Mouse (Mus musculus) neural tube, embryonic 12.5 days (tissue): ENCODE results near the gene AY074887. TPM values are rescaled to one million over a fixed set of nuclear protein-coding genes. Genes with fewer than 3 reads are reported as not detected.
"Not testable (repeated sequence)": the region's sequence is repeated elsewhere in the genome, so short reads cannot be mapped to it uniquely, and the experiment has no call there.

Source experiments
- ATAC-seq: fragments of 200-750 bp; cut with Nextera tagmentation; 2 replicates; pipeline ENCODE4 v1.8.0; 2017; ENCODE audit warnings: low read depth, mild to moderate bottlenecking, moderate TSS enrichment, moderate library complexity; ENCODE audit not compliant: low FRiP score
- H3K27ac ChIP-seq: fragments of 300-500 bp; sonication (generic); 2 replicates; pipeline ENCODE4 v1.5.1; 2016
- H3K27me3 ChIP-seq: fragments of 300-500 bp; sonication (generic); replicated peaks from 2 replicates; pipeline ENCODE4 v1.6.1; 2016; ENCODE audit warnings: mild to moderate bottlenecking
- H3K36me3 ChIP-seq: fragments of 300-500 bp; sonication (generic); 2 replicates; pipeline ENCODE4 v1.6.1; 2016; ENCODE audit warnings: mild to moderate bottlenecking
- H3K4me1 ChIP-seq: fragments of 300-500 bp; sonication (generic); 2 replicates; pipeline ENCODE4 v1.6.1; 2016
- H3K4me2 ChIP-seq: fragments of 300-500 bp; sonication (generic); replicated peaks from 2 replicates; pipeline ENCODE4 v1.6.1; 2016; ENCODE audit warnings: mild to moderate bottlenecking
- H3K4me3 ChIP-seq: fragments of 300-500 bp; sonication (generic); 2 replicates; pipeline ENCODE4 v1.5.1; 2016
- H3K9ac ChIP-seq: fragments of 300-500 bp; sonication (generic); 2 replicates; pipeline ENCODE4 v1.6.1; 2016; ENCODE audit warnings: mild to moderate bottlenecking
- H3K9me3 ChIP-seq: fragments of 300-500 bp; sonication (generic); 2 replicates; pipeline ENCODE4 v1.6.1; 2016; ENCODE audit warnings: mild to moderate bottlenecking
- WGBS: fragments of 180-500 bp; shearing (Covaris S2); methylation state at CpG from one replicate; pipeline ENCODE4 v1.1.7; 2016; 5-methylcytosine and 5-hydroxymethylcytosine counted together
- polyA plus RNA-seq: library from polyadenylated mRNA; unstranded; fragments of >200 nt; fragmentation: Nextera tagmentation; extraction: Ambion mirVana; gene quantifications from 2 replicates; pipeline ENCODE4 v1.2.1, GENCODE M21; 2016

AY074887 gene
- polyA plus RNA-seq = 0.87 and 0.92 TPM in 2 replicates

DNA sequence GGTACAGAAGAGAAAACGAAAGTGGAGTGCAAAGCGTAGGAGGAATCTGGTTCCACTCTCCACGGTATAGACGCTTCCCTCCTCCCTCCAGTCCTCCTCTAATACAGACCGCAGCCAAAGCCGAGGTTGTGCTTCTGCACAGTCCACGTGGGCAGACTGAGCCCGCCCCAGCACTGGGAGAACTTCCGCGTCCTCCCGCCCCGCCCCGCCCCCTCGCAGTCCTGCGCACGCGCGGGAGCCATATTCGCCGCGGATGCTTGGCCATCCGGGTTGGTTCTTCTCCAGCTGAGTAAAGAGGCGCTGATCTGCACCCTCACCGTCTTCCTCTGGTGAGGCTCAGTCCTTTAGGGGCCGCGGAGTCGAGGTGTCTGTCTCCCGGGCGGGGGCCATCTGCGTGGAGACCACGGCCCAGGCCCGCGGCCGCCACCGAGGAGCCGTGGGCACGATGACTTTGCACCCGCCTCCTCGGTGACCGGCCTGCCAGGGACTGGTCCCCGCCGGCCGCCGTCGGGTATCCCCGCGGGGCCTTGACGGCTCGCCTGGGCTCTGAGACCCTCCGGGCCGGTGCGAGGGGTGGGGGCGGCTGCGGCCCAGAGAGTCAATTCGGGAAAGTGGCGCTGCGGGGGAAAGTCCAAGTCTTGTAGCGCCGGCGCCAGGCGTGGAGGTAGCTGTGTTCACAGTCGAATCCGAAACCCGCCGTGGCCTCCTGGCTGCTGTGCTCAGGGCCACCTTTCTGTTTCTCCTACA, at the start of gene AY074887, which contains the start of gene Psma4:
TSS of gene AY074887 (minus strand) at position 424 of the 747 bp plus-strand sequence.
TSS of gene Psma4 (plus strand) at position 216 of the 747 bp plus-strand sequence.
- peak; percentile 100 for ATAC-seq
- Histone ChIP-seq H3K4me3 (peak within 1 kb of the TSS; percentile 76), H3K4me2 (peak within 1 kb of the TSS; percentile 72), H3K36me3 (peaks cover 25% of the 10 kb centered on the region), H3K4me1 (peaks cover 11% of the 10 kb centered on the region), H3K9ac (peak within 1 kb of the TSS; percentile 83), H3K9me3 (no peaks in the 10 kb centered on the region), H3K27me3 (no peaks in the 10 kb centered on the region), H3K27ac (peak within 1 kb of the TSS; percentile 88)
- WGBS = under 1% methylated on average over 65 of the region's 65 CpGs

DNA sequence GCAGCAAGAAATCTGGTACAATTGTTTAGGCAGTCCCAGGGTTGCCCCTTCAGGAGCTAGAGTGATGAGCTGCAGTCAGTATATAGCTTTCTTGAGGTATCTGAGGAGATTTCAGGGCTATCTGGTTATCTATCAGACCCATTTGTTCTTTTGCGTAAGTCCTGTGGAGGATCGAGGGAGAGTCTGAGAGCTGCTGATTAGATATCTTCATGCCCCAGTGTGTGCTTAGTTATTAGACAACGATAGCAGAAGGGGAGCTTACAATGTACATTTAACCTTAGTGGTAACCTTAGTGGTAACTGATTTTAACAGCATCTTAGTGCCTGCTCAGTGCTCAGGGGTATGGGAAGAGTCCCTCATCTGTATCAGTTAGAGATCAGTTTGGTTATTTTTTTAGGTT, 44.8 kb upstream of the AY074887 start:
- no peaks in the 10 kb centered on the region for H3K4me1 ChIP-seq
- H3K4me2 ChIP-seq = no peak overlapping the region
- H3K9ac ChIP-seq = no peak overlapping the region
- no peak overlapping the region for H3K27ac ChIP-seq
- no peak overlapping the region for H3K4me3 ChIP-seq
- WGBS = 92% methylated on average over 3 of the region's 3 CpGs
- no peak for ATAC-seq
- no peaks in the 10 kb centered on the region for H3K9me3 ChIP-seq
- no peaks in the 10 kb centered on the region for H3K36me3 ChIP-seq
- H3K27me3 ChIP-seq = no peaks in the 10 kb centered on the region

DNA sequence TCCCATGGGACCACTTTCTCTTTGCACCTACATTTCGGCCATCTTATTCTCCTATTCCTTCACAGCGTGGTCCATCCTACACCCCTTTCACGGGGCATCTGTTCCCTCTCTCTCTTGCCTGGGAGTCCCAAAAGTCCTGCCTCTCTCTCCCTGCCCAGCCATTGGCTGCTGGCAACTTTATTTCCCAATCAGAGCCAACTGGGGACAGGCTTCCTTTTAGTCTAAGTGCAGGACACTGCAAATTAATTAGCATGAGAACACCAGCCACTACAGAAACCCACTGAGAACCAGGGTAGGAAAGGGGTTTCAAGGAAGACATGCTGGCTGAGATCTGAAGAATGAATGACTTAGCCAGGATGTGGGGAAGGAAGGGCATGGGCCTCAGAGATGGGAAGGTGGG, 43.6 kb upstream of the AY074887 start:
- no peak overlapping the region for H3K9ac ChIP-seq
- ATAC-seq = no peak
- H3K4me3 ChIP-seq = no peak overlapping the region
- no peaks in the 10 kb centered on the region for H3K36me3 ChIP-seq
- no peak overlapping the region for H3K27ac ChIP-seq
- H3K27me3 ChIP-seq = no peaks in the 10 kb centered on the region
- H3K4me2 ChIP-seq = no peak overlapping the region
- H3K9me3 ChIP-seq = no peaks in the 10 kb centered on the region
- WGBS = 48% methylated on average over 3 of the region's 3 CpGs
- no peaks in the 10 kb centered on the region for H3K4me1 ChIP-seq

DNA sequence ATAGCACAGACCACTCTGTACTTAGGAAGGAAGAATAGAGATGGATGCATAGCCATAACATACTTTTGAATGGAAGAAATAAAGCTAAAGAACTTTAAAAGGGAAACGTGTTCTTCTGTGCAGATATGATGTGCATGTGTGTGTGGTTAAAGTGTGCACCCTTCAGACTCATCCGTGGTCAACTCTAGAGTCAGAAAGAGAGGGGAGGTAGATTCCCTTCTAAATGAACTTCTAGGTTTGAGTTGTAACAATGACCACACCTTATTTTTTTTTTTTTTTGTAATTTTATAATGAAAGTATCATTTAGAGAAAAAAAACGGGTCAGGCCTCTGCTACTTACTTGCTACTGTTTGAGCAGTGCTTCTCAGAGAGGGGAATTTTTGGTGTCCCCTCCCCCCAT, 39.6 kb upstream of the AY074887 start:
- no peaks in the 10 kb centered on the region for H3K4me1 ChIP-seq
- ATAC-seq = no peak
- no peak overlapping the region for H3K27ac ChIP-seq
- H3K9ac ChIP-seq = no peak overlapping the region
- no peaks in the 10 kb centered on the region for H3K36me3 ChIP-seq
- H3K27me3 ChIP-seq = no peaks in the 10 kb centered on the region
- no peaks in the 10 kb centered on the region for H3K9me3 ChIP-seq
- H3K4me2 ChIP-seq = no peak overlapping the region
- 83% methylated on average over 3 of the region's 3 CpGs for WGBS
- no peak overlapping the region for H3K4me3 ChIP-seq

DNA sequence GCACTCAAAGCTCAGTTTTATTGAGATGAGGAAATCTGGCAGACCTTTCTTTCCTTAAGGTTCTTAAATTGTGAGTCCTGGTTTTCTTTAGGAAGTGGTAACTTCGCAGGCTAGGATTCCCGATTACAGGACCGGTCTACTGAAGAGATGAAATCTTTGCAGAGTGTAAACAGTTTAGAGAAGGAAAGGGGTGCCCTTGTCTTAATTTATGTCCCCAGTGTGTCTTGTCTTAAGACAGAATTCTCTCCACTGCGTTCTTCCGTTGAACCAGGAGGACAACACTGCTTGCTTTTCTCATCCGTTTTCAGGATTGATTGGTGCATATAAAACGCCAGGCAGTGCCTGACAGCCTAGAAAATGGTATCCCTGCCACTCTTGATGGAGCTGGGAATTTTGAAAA, 31.6 kb upstream of the AY074887 start:
- Histone ChIP-seq H3K4me3 (peak overlapping the region; percentile 61; the same call in 1 of the 2 replicates), H3K4me2 (peak overlapping the region; percentile 83), H3K27me3 (peaks cover 14% of the 10 kb centered on the region), H3K4me1 (peaks cover 11% of the 10 kb centered on the region), H3K9me3 (no peaks in the 10 kb centered on the region), H3K9ac (no peak overlapping the region), H3K36me3 (no peaks in the 10 kb centered on the region), H3K27ac (no peak overlapping the region)
- no peak for ATAC-seq
- WGBS = 4% methylated on average over 7 of the region's 7 CpGs

DNA sequence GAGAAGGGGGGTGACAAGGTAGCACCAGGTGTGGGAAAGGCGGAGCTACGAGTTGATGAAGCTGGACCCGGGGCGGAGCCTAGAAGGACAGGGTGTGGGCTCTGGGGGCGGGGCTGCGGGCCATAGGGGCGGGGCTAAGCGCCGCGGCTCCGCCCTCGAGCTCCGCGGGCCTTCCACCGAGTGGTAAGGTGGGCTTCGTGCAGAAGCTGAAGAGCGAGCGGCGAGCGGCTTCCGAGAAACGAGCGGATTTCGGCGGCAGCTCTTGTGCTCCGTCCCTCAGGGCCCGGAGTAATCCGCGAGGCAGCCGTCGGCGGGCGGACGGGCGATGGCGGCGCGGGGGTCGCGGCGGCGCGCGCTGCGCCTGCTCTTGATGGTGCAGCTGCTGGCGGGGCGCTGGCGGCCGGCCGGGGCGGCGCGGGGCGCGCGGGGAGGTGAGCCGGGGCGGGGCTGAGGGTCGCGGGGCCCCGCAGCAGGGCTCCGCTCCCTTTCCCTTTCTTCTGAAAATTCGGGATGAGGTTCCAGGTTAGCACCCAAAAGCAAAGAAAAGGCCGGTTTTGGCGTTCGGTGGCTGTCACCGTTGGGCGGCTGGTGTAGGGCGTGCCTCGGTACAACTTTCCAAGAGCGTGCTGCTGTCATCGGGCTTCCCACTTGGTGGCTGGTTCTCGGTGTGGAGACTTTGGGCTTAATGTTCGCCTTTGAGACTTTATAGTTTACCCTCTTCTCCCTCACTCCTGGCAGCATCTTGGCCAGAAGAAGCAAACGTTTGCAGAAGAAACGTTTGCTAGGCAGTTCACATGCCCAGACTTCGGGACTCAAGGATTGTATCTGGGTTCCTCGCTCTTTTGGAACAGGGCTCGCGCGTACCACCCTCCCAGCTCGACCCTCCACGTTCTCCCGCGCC, 30.7 kb upstream of the AY074887 start:
- H3K9me3 ChIP-seq = no peaks in the 10 kb centered on the region
- H3K4me1 ChIP-seq = peaks cover 11% of the 10 kb centered on the region
- WGBS = under 1% methylated on average over 85 of the region's 85 CpGs
- peak overlapping the region; percentile 64 for H3K9ac ChIP-seq
- no peak overlapping the region for H3K27ac ChIP-seq
- H3K36me3 ChIP-seq = no peaks in the 10 kb centered on the region
- H3K4me2 ChIP-seq = peak overlapping the region; percentile 83
- peaks cover 14% of the 10 kb centered on the region for H3K27me3 ChIP-seq
- H3K4me3 ChIP-seq = peak overlapping the region; percentile 61
- ATAC-seq = peak; percentile 93

DNA sequence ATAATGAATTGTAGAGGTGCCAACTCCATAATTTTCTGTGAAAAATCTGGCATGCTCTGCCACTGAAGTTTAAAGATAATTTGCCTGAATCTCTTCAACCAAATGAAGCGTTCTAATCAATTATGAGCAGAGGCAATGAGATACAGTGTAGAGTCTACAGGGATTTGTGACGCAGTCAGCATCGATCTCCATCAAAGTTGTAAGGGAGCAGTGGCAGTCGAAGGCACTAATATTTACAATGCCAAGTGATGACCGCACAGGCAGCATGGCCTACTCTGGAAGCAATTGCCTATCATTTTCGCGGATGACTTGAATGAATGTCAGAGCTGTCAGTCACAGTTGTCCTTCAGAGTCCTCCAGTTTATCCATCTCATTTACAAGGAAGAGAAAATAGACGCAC, 29.9 kb upstream of the AY074887 start, which contains the start of gene Chrna5:
TSS of gene Chrna5 (plus strand) at position 207 of the 400 bp plus-strand sequence.
- peak within 1 kb of the TSS; percentile 64 for H3K9ac ChIP-seq
- peak within 1 kb of the TSS; percentile 61 for H3K4me3 ChIP-seq
- no peak for ATAC-seq
- H3K27ac ChIP-seq = no peak within 1 kb of the TSS
- H3K4me2 ChIP-seq = peak within 1 kb of the TSS; percentile 83
- H3K9me3 ChIP-seq = no peaks in the 10 kb centered on the region
- no peaks in the 10 kb centered on the region for H3K36me3 ChIP-seq
- peaks cover 14% of the 10 kb centered on the region for H3K27me3 ChIP-seq
- H3K4me1 ChIP-seq = peaks cover 11% of the 10 kb centered on the region
- WGBS = 54% methylated on average over 8 of the region's 8 CpGs

DNA sequence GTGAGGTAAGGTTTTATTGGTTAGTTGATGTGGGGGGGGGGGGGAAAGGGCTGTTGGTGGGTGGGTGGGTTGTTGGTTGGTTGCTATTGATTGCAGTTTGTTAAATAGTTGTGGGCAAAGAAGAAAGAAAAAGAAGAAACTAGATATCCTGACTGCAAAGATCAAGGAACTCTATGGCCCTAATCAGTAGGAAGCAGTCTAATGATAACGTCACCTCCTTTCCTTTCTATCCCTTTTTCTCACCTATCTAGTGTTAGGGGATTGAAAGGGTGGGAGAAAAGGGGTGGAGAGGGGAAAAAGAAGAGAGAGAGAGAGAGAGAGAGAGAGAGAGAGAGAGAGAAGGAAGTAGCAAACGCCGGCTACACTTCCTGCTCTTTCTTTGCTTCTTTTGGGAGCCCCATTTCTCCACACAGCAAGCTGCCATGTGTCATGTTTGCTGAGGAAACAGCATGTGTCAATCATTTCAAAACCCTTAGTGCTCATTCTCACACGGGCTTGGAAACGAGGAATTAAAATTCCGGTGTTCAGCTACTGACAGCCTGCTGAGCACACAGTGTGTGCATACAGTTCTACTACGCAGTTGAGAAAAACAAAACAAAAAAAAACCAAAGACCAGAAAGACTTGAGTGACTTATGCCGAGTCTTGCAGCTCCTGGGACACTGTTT, 19.3 kb upstream of the AY074887 start:
- Histone ChIP-seq H3K4me2 (no peak overlapping the region), H3K4me1 (no peaks in the 10 kb centered on the region), H3K4me3 (no peak overlapping the region), H3K9me3 (no peaks in the 10 kb centered on the region), H3K36me3 (no peaks in the 10 kb centered on the region), H3K9ac (no peak overlapping the region), H3K27me3 (no peaks in the 10 kb centered on the region), H3K27ac (no peak overlapping the region)
- WGBS = 81% methylated on average over 8 of the region's 8 CpGs
- no peak for ATAC-seq

DNA sequence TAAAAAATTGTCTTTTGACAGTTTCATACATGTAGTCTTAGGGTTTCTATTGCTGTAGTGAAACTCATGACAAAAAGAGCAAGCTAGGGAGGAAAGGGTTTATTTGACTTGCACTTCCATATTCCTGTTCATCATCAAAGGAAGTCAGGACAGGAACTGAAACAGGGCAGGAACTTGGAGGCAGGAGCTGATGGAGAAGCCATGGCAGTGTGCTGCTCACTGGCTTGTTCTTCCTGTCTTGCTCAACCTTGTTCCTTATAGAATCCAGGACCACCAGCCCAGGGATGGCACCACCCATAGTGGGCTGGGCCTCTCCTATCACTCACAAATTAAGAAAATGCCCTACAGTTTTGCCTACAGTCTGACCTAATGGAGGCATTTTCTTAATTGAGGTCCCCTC, 12.9 kb upstream of the AY074887 start:
- H3K4me2 ChIP-seq = no peak overlapping the region

DNA sequence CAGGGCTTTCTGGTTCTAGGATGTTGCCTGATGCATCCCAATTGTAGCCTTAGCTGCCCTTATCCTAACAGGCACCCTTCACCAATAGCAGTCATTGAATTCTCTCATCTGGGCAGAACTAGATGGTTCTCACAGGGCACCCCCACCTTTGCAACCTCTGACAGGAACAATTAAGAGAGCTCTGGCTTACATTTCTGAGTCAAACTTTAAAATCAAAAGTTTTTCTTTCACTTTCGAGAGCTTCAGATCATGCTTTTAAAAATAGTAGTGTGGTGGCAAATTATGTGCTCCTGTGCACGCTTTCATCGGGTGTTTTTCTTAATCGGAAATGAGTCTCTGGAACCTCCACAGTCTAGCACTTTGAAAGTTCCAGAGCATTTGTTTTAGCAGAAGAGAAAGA, 10.3 kb upstream of the AY074887 start:
- Histone ChIP-seq H3K9ac (no peak overlapping the region), H3K36me3 (peaks cover 42% of the 10 kb centered on the region), H3K27ac (no peak overlapping the region), H3K4me1 (no peaks in the 10 kb centered on the region), H3K4me2 (no peak overlapping the region), H3K4me3 (no peak overlapping the region), H3K9me3 (peaks cover 4% of the 10 kb centered on the region; the same call in 1 of the 2 replicates), H3K27me3 (no peaks in the 10 kb centered on the region)
- no peak for ATAC-seq
- 96% methylated on average over 4 of the region's 4 CpGs for WGBS

More for the DNA sequence above, 12.9 kb upstream of the AY074887 start:
- ATAC-seq = no peak
- Histone ChIP-seq H3K27ac (no peak overlapping the region), H3K9ac (no peak overlapping the region), H3K36me3 (peaks cover 16% of the 10 kb centered on the region), H3K27me3 (no peaks in the 10 kb centered on the region), H3K4me1 (no peaks in the 10 kb centered on the region), H3K9me3 (peaks cover 4% of the 10 kb centered on the region; the same call in 1 of the 2 replicates), H3K4me3 (no peak overlapping the region)

DNA sequence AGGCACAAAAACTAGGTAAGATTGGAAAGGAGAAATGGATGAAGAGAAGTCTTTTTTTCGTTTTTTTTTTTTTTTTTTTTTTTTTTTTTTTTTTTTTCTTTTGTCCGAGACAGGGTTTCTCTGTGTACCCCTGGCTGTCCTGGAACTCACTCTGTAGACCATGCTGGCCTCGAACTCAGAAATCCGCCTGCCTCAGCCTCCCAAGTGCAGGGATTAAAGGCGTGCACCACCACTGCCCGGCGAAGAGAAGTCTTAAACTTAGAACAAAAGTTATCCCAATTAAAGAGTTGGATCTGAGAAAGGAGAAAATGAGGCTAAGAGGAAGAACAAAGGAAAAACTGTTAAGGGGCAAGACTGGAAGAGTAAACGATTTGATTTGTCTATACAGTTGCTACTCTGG, 636 bp downstream of the AY074887 start:
- peak overlapping the region; percentile 72 for H3K4me2 ChIP-seq
- ATAC-seq = 0 out of 2 replicates have a peak, but pooled peaks have one; percentile 39
- H3K27me3 ChIP-seq, H3K27ac ChIP-seq, H3K9me3 ChIP-seq: not testable (repeated sequence)
- peak overlapping the region; percentile 76 for H3K4me3 ChIP-seq
- H3K4me1 ChIP-seq = peaks cover 11% of the 10 kb centered on the region
- peaks cover 19% of the 10 kb centered on the region for H3K36me3 ChIP-seq
- WGBS = 52% methylated on average over 8 of the region's 8 CpGs
- H3K9ac ChIP-seq = peak overlapping the region; percentile 35; the same call in 1 of the 2 replicates

DNA sequence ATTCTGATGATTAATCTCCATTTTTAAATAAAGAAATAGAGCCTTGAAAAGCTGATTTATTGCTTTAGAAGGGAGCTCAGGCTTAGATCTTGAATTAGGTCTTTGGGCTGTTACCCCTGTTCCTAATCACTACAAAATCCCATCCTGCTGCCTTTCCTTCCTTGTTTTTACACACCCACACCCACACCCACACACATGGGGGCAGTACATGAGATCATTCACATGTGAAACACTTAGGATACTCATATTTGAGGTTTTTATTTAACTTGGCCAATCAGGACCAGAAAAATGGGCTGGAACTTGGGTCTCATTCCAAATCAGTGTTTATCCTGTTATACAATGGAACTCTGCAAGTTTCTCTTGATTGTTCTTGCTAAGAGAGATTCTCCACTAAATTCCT, 1.3 kb downstream of the AY074887 start:
- Histone ChIP-seq H3K27ac (no peak overlapping the region), H3K27me3 (no peaks in the 10 kb centered on the region), H3K4me1 (peaks cover 11% of the 10 kb centered on the region), H3K4me2 (no peak overlapping the region), H3K9me3 (no peaks in the 10 kb centered on the region), H3K36me3 (peaks cover 15% of the 10 kb centered on the region), H3K4me3 (no peak overlapping the region), H3K9ac (no peak overlapping the region)
- no peak for ATAC-seq
